Mouse (Mus musculus): ENCODE data around the gene Tmem115. TPM values are rescaled to one million over a fixed set of nuclear protein-coding genes. Genes with fewer than 3 reads are reported as not detected.

The Tmem115 gene
- total RNA-seq, 2 experiments from 2014 or later: 34.7 to 39.6 TPM

GRCm38 (mm10) chr9:107586504-107586903, 52.8 kb downstream of the Tmem115 start:
- intact Hi-C loops (cut with DNase I): no loop called here
- DNase-seq (ENCODE audit: low spot score in 2 of 2): no peak

- intact Hi-C loops (cut with DNase I): no loop called here
- peak; percentile 97 to 98 for DNase-seq (ENCODE audit: low spot score in 2 of 2)
Measured at GRCm38 (mm10) chr9:107586974-107587832, 53.5 kb downstream of the Tmem115 start, which contains the start of gene Ifrd2. Gene Ifrd2, plus strand, starts transcription at chr9:107587642.

GRCm38 (mm10) chr9:107587833-107588639, 54.3 kb downstream of the Tmem115 start:
- no peak for DNase-seq (ENCODE audit: low spot score in 2 of 2)

More at GRCm38 (mm10) chr9:107587833-107588639, 54.3 kb downstream of the Tmem115 start:
- intact Hi-C loops (cut with DNase I): no loop called here

Other genes with a start within 250 kb of the Tmem115 start
- gene Mapkapk3, start 244.1 kb upstream of the Tmem115 start, total RNA-seq (2021): 1 to 10 TPM; 2.9 to 4.5 TPM
- gene Cish, start 237.9 kb upstream of the Tmem115 start, total RNA-seq (2021): 10 to 100 TPM in 1 of 2 experiments, 1 to 10 TPM in 1; 4.8 to 11.0 TPM
- 10 to 100 TPM; 13.3 to 18.0 TPM for gene Hemk1, start 195.6 kb upstream of the Tmem115 start, total RNA-seq (2021)
- 1 to 10 TPM; 4.6 to 5.0 TPM for gene 6430571L13Rik, start 193.3 kb upstream of the Tmem115 start, total RNA-seq (2021)
- gene Cacna2d2, start 134.3 kb upstream of the Tmem115 start, total RNA-seq (2021): 10 to 100 TPM; 23.0 to 38.4 TPM
- gene Cyb561d2, start 8.2 kb downstream of the Tmem115 start, total RNA-seq (2021): 10 to 100 TPM; 16.9 to 17.0 TPM
- 10 to 100 TPM; 38.9 to 46.2 TPM for gene Nprl2, start 8.3 kb downstream of the Tmem115 start, total RNA-seq (2021)
- gene Zmynd10, start 13.4 kb downstream of the Tmem115 start, total RNA-seq (2021): 1 to 10 TPM; 3.4 to 4.3 TPM
- 10 to 100 TPM; 16.7 to 19.0 TPM for gene Rassf1, start 17.6 kb downstream of the Tmem115 start, total RNA-seq (2021)
- 100 to 1,000 TPM in 1 of 2 experiments, 10 to 100 TPM in 1; 91.3 to 106 TPM for gene Tusc2, start 29.3 kb downstream of the Tmem115 start, total RNA-seq (2021)
- gene Hyal2, start 34.0 kb downstream of the Tmem115 start, total RNA-seq (2021): 10 to 100 TPM; 11.1 to 12.7 TPM
- gene Hyal1, start 43.0 kb downstream of the Tmem115 start, total RNA-seq (2021): 1 to 10 TPM; 4.4 to 6.8 TPM
- 10 to 100 TPM; 10.3 to 11.5 TPM for gene Naa80, start 44.9 kb downstream of the Tmem115 start, total RNA-seq (2021)
- gene Hyal3, start 46.9 kb downstream of the Tmem115 start, total RNA-seq (2021): 1 to 10 TPM in 1 of 2 experiments, under 1 TPM in 1; 0.79 to 1.9 TPM
- 10 to 100 TPM; 11.1 to 13.8 TPM for gene Ifrd2, start 53.7 kb downstream of the Tmem115 start, total RNA-seq (2021)
- gene Sema3b, start 75.3 kb downstream of the Tmem115 start, total RNA-seq (2021): 1 to 10 TPM; 2.6 to 3.1 TPM
- gene Gnai2, start 101.4 kb downstream of the Tmem115 start, total RNA-seq (2021): 100 to 1,000 TPM; 215 to 221 TPM
- gene Slc38a3, start 135.6 kb downstream of the Tmem115 start, total RNA-seq (2021): 10 to 100 TPM; 66.3 to 66.8 TPM
- gene Gnat1, start 145.8 kb downstream of the Tmem115 start, total RNA-seq (2021): 1 to 10 TPM in 1 of 2 experiments, under 1 TPM in 1; 0.41 to 1.2 TPM
- 10 to 100 TPM; 16.6 to 17.2 TPM for gene Sema3f, start 176.5 kb downstream of the Tmem115 start, total RNA-seq (2021)
- gene Rbm5, start 237.1 kb downstream of the Tmem115 start, total RNA-seq (2021): 100 to 1,000 TPM; 109 to 159 TPM